Mouse (Mus musculus) embryonic facial prominence, embryonic 14.5 days (tissue): ENCODE results near the gene Tshz2. TPM values are rescaled to one million over a fixed set of nuclear protein-coding genes. Genes with fewer than 3 reads are reported as not detected.

Experiments used
- ATAC-seq: fragments of 200-750 bp; cut with Nextera tagmentation; 2 replicates; pipeline ENCODE4 v1.8.0; 2017; ENCODE audit warnings: low read depth, moderate number of reproducible peaks, moderate TSS enrichment
- DNase-seq: peaks from one replicate; pipeline ENCODE4 v3.0.0-alpha.2; 2015; ENCODE audit warnings: low spot score
- H3K27ac ChIP-seq: fragments of 300-500 bp; sonication (generic); replicated peaks from 2 replicates; pipeline ENCODE4 v1.5.1; 2014; ENCODE audit warnings: low read depth, mild to moderate bottlenecking, low read length, moderate library complexity
- H3K27me3 ChIP-seq: fragments of 300-500 bp; sonication (generic); replicated peaks from 2 replicates; pipeline ENCODE4 v1.6.1; 2014; ENCODE audit warnings: low read length; ENCODE audit not compliant: control insufficient read depth, insufficient read depth
- H3K36me3 ChIP-seq: fragments of 300-500 bp; sonication (generic); 2 replicates; pipeline ENCODE4 v1.6.1; 2014; ENCODE audit warnings: low read length, mixed read lengths; ENCODE audit not compliant: control insufficient read depth, insufficient read depth
- H3K4me1 ChIP-seq: fragments of 300-500 bp; sonication (generic); 2 replicates; pipeline ENCODE4 v1.6.1; 2014; ENCODE audit warnings: antibody characterized with exemption, low read length; ENCODE audit not compliant: control insufficient read depth, insufficient read depth
- H3K4me2 ChIP-seq: fragments of 300-500 bp; sonication (generic); 2 replicates; pipeline ENCODE4 v1.6.1; 2014; ENCODE audit warnings: low read depth, mild to moderate bottlenecking, low read length, moderate library complexity, mixed read lengths
- H3K4me3 ChIP-seq: fragments of 300-500 bp; sonication (generic); 2 replicates; pipeline ENCODE4 v1.5.1; 2014; ENCODE audit warnings: low read depth, mild to moderate bottlenecking, low read length
- H3K9ac ChIP-seq: fragments of 300-500 bp; sonication (generic); 2 replicates; pipeline ENCODE4 v1.6.1; 2014; ENCODE audit warnings: low read depth, mild to moderate bottlenecking, low read length, moderate library complexity, mixed read lengths
- H3K9me3 ChIP-seq: fragments of 300-500 bp; sonication (generic); 2 replicates; pipeline ENCODE4 v1.6.1; 2016; ENCODE audit warnings: low read length; ENCODE audit not compliant: control insufficient read depth
- WGBS: fragments of 180-500 bp; shearing (Covaris S2); extraction: QIAGEN DNeasy Blood & Tissue Kit; methylation state at CpG from one replicate; pipeline ENCODE4 v1.1.7; 2014; 5-methylcytosine and 5-hydroxymethylcytosine counted together
- polyA plus RNA-seq: library from polyadenylated mRNA; unstranded; fragments of >200 nt; fragmentation: Nextera tagmentation; extraction: Ambion mirVana; gene quantifications from 2 replicates; pipeline ENCODE4 v1.2.1, GENCODE M21; 2014

Gene Tshz2
- polyA plus RNA-seq, 1 experiment from 2014 or later, result 8.5 TPM

GRCm38 (mm10) chr2:169782874-169783680, 150.3 kb downstream of the Tshz2 start:
- Histone ChIP-seq H3K9me3 (no peaks in the 10 kb centered on the region), H3K36me3 (no peaks in the 10 kb centered on the region), H3K4me2 (no peak overlapping the region), H3K4me1 (peaks cover 12% of the 10 kb centered on the region), H3K27ac (no peak overlapping the region), H3K9ac (no peak overlapping the region), H3K27me3 (no peaks in the 10 kb centered on the region), H3K4me3 (no peak overlapping the region)
- 82% methylated on average over 26 of the region's 26 CpGs for WGBS
- ATAC-seq (no peak), DNase-seq (no peak)

DNA sequence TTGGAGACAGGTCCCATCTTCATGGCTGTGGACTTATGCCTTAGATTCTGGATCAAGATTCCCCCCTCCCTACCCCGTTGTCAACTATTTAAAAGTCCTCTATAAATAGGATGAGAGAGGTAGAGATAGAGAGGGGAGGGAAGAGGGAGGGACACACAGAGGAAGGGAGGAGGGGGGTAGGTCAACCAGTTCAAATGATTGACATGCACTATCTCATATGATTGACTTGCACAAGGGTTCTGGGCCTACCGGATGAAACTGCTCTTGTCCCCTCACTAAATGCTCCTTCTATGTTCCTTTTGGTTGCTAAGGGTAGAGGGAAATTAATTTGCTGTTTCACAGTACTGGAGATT, 150.8 kb downstream of the Tshz2 start:
- 78% methylated on average over 2 of the region's 2 CpGs for WGBS
- Histone ChIP-seq H3K4me3 (no peak overlapping the region), H3K4me2 (no peak overlapping the region), H3K4me1 (peaks cover 17% of the 10 kb centered on the region), H3K27me3 (no peaks in the 10 kb centered on the region), H3K9me3 (no peaks in the 10 kb centered on the region), H3K36me3 (no peaks in the 10 kb centered on the region), H3K27ac (no peak overlapping the region), H3K9ac (no peak overlapping the region)
- no peak for ATAC-seq
- DNase-seq, result no peak

DNA sequence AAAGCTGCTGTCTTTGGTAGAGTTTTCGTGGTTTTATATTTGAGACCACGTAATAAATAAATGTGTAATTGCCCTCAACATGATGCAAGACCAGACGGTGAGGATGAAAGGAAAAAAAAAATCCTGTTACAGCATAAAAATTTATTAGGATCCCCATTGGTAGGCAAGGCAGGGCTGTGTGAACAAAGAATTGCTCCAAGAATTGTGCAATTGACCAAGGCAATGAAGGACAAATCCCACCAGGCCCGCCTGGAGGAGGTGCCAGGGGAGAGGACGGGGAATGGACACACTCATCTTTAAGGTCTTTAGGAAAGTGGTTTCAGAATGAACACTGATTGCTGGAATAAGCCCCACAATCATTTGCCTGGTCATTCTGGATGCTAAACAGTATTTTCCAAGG, 154.6 kb downstream of the Tshz2 start:
- no peak for ATAC-seq
- Histone ChIP-seq H3K9ac (no peak overlapping the region), H3K36me3 (no peaks in the 10 kb centered on the region), H3K9me3 (no peaks in the 10 kb centered on the region), H3K4me2 (no peak overlapping the region), H3K4me1 (peaks cover 19% of the 10 kb centered on the region), H3K27ac (no peak overlapping the region), H3K4me3 (no peak overlapping the region), H3K27me3 (no peaks in the 10 kb centered on the region)
- WGBS, result 46% methylated on average over 5 of the region's 5 CpGs
- DNase-seq, result no peak

GRCm38 (mm10) chr2:169787906-169788305, 155.1 kb downstream of the Tshz2 start:
- H3K9me3 ChIP-seq, result no peaks in the 10 kb centered on the region
- ATAC-seq (no peak), DNase-seq (peak; percentile 36)
- H3K27ac ChIP-seq, result no peak overlapping the region
- no peaks in the 10 kb centered on the region for H3K36me3 ChIP-seq
- H3K27me3 ChIP-seq, result no peaks in the 10 kb centered on the region
- WGBS, result 25% methylated on average over 11 of the region's 11 CpGs
- no peak overlapping the region for H3K4me3 ChIP-seq
- peaks cover 22% of the 10 kb centered on the region for H3K4me1 ChIP-seq
- no peak overlapping the region for H3K9ac ChIP-seq
- H3K4me2 ChIP-seq, result no peak overlapping the region

DNA sequence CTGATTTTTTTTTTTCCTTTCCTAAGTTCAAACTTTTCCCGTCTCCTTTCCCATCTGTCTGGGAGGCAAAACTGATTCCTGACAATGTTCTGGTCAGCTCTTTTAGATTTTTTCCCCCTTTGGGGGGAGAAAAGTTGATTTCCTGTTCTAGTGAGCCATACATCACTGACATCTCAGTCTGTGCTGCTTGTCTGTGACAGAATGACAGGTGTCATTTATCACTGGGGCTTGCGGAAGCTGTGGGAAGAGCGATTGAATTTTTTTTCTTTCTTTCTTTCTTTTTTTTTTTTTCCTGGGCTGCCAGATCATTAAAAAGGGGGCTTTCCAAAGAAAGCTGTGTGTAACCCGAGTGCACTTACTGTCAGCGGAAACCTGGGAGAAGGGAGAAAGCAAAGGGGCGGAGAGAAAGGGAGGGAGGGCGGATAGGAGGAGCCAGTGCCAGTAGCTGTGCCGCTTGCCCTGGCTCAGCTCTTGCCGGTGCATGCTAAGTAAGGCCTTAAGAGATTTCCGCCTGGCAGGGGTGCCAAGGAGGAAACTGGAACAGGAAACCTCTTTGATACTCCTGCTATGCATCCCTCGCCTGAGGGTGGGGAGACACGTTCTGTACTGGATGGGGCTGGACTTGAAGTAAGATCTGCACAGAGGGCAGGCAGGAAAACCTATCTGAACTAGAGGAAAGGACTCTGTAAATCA, 157.8 kb downstream of the Tshz2 start:
- Histone ChIP-seq H3K36me3 (no peaks in the 10 kb centered on the region), H3K4me1 (peaks cover 22% of the 10 kb centered on the region), H3K9me3 (no peaks in the 10 kb centered on the region), H3K4me2 (peak overlapping the region; percentile 48), H3K27me3 (no peaks in the 10 kb centered on the region), H3K27ac (no peak overlapping the region; the same call in 1 of the 2 replicates), H3K9ac (peak overlapping the region; percentile 44), H3K4me3 (peak overlapping the region; percentile 17; the same call in 1 of the 2 replicates)
- WGBS, result 2% methylated on average over 12 of the region's 12 CpGs
- DNase-seq (peak; percentile 93), ATAC-seq (peak; percentile 92)

DNA sequence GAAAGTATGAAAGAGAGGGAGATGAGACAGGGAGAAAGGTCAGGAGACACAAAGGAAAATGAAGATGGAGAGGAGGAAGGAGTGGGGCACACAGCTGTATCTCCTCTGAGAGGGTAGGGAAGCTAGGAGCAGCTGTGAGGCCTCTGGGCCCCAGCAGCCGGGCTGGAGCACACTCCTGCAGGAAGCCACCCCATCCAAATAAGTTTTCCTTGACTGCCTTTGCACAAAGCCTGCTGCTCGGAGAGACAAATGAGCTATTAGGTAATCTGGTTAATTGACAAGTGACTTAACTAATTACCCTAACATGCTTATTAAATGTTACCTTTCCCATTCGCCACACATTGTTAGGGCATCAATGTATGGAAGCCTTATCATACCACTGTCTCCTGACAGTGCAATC, 159.9 kb downstream of the Tshz2 start:
- Histone ChIP-seq H3K36me3 (no peaks in the 10 kb centered on the region), H3K4me3 (no peak overlapping the region), H3K9ac (no peak overlapping the region), H3K4me2 (no peak overlapping the region), H3K4me1 (peaks cover 18% of the 10 kb centered on the region), H3K27me3 (no peaks in the 10 kb centered on the region), H3K9me3 (no peaks in the 10 kb centered on the region), H3K27ac (no peak overlapping the region)
- ATAC-seq, result no peak; the same call in 1 of the 2 replicates
- WGBS, result 44% methylated on average over 3 of the region's 3 CpGs
- DNase-seq, result peak; percentile 31

DNA sequence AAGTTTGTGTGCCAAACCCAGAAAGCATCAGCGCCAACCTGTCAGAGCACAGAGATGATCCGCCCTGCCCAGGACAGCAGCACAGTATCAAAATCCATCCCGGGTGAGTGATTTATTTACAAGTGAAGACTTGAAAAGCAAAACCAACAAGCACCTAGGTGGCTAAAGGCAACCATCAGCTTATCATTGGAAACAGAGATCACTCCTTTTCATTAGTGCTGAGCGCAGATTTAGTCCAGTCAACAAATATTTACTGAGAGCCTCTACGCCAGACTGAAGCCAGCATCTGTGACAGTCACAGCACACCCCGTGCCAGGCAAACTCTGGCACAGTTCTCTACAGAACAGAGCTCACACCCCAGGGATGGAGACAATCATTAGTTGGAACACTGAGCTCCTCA, 169.4 kb downstream of the Tshz2 start:
- DNase-seq, result no peak
- Histone ChIP-seq H3K27ac (no peak overlapping the region), H3K27me3 (no peaks in the 10 kb centered on the region), H3K9ac (no peak overlapping the region), H3K4me1 (no peaks in the 10 kb centered on the region), H3K9me3 (no peaks in the 10 kb centered on the region), H3K4me3 (no peak overlapping the region), H3K4me2 (no peak overlapping the region), H3K36me3 (no peaks in the 10 kb centered on the region)
- no peak for ATAC-seq
- 89% methylated on average over 6 of the region's 6 CpGs for WGBS

GRCm38 (mm10) chr2:169804380-169804779, 171.6 kb downstream of the Tshz2 start:
- H3K9ac ChIP-seq, result no peak overlapping the region
- no peak; the same call in 1 of the 2 replicates for ATAC-seq
- H3K27ac ChIP-seq, result no peak overlapping the region
- H3K4me1 ChIP-seq, result no peaks in the 10 kb centered on the region
- H3K9me3 ChIP-seq, result no peaks in the 10 kb centered on the region
- 42% methylated on average over 5 of the region's 5 CpGs for WGBS
- no peaks in the 10 kb centered on the region for H3K27me3 ChIP-seq
- H3K4me3 ChIP-seq, result no peak overlapping the region
- no peaks in the 10 kb centered on the region for H3K36me3 ChIP-seq
- H3K4me2 ChIP-seq, result no peak overlapping the region
- peak; percentile 61 for DNase-seq
